Mouse (Mus musculus): ENCODE data around the gene Psmb11. TPM values are rescaled to one million over a fixed set of nuclear protein-coding genes. Genes with fewer than 3 reads are reported as not detected.

The Psmb11 gene
- polyA plus RNA-seq, 2 experiments from 2014 or later, result not detected

- ATAC-seq, result peak; percentile 90
Observed at GRCm38 (mm10) chr14:54641305-54641969, 20.2 kb downstream of the Psmb11 start, which contains the start of gene Cdh24. Gene Cdh24, minus strand, starts transcription at chr14:54641364.

- no peak for ATAC-seq
Observed at GRCm38 (mm10) chr14:54642224-54642944, 21.2 kb downstream of the Psmb11 start.

- no peak for ATAC-seq
Observed at GRCm38 (mm10) chr14:54643011-54643410, 21.8 kb downstream of the Psmb11 start.

- no peak for ATAC-seq
Observed at GRCm38 (mm10) chr14:54644294-54644693, 23.1 kb downstream of the Psmb11 start.

GRCm38 (mm10) chr14:54646455-54646854 lies 25.2 kb downstream of the Psmb11 start:
- ATAC-seq, result no peak

GRCm38 (mm10) chr14:54646898-54647636 lies 25.8 kb downstream of the Psmb11 start:
- ATAC-seq, result no peak

GRCm38 (mm10) chr14:54647900-54648299 lies 26.7 kb downstream of the Psmb11 start:
- no peak for ATAC-seq

GRCm38 (mm10) chr14:54650621-54651454 lies 29.6 kb downstream of the Psmb11 start:
- peak; percentile 74 for ATAC-seq

- no peak for ATAC-seq
Observed at GRCm38 (mm10) chr14:54651556-54651955, 30.3 kb downstream of the Psmb11 start.

- ATAC-seq, result no peak
Observed at GRCm38 (mm10) chr14:54652787-54653186, 31.6 kb downstream of the Psmb11 start.

GRCm38 (mm10) chr14:54653496-54653895 lies 32.3 kb downstream of the Psmb11 start:
- peak; percentile 83 for ATAC-seq

GRCm38 (mm10) chr14:54660009-54660408 lies 38.8 kb downstream of the Psmb11 start:
- no peak for ATAC-seq

GRCm38 (mm10) chr14:54664477-54665222 lies 43.4 kb downstream of the Psmb11 start:
- no peak for ATAC-seq

GRCm38 (mm10) chr14:54669381-54669780 lies 48.1 kb downstream of the Psmb11 start:
- peak; percentile 57 for ATAC-seq

GRCm38 (mm10) chr14:54674317-54674716 lies 53.1 kb downstream of the Psmb11 start:
- ATAC-seq, result no peak

- ATAC-seq, result no peak
Observed at GRCm38 (mm10) chr14:54676290-54676689, 55.1 kb downstream of the Psmb11 start.

GRCm38 (mm10) chr14:54678657-54679304 lies 57.5 kb downstream of the Psmb11 start:
- no peak for ATAC-seq

Measured in activated CD4-positive, CD25-positive, alpha-beta regulatory T cell, adult 4 months (primary cell).